Mouse (Mus musculus) ES-E14 (cell line): ENCODE data around the gene Nkx6-1.

Experiments used
- CHD2 ChIP-seq: IDR thresholded peaks from 2 replicates; pipeline ENCODE4 v1.6.1; 2014; ENCODE audit warnings: mild to moderate bottlenecking, low read depth, low read length, inconsistent platforms
- HCFC1 ChIP-seq: IDR thresholded peaks from 2 replicates; pipeline ENCODE4 v1.6.1; 2012; ENCODE audit warnings: low read length, inconsistent platforms, borderline replicate concordance; ENCODE audit not compliant: insufficient read depth
- MAFK ChIP-seq: IDR thresholded peaks from 2 replicates; pipeline ENCODE4 v1.6.1; 2014; ENCODE audit warnings: mild to moderate bottlenecking, low read depth, low read length, inconsistent platforms; ENCODE audit not compliant: insufficient read depth
- ZC3H11A ChIP-seq: IDR thresholded peaks from 2 replicates; pipeline ENCODE4 v1.6.1; 2012; ENCODE audit warnings: low read depth, mild to moderate bottlenecking, inconsistent platforms, low read length, borderline replicate concordance
- ZNF384 ChIP-seq: IDR thresholded peaks from 2 replicates; pipeline ENCODE4 v1.6.1; 2012; ENCODE audit warnings: low read depth, low read length, inconsistent platforms

DNA sequence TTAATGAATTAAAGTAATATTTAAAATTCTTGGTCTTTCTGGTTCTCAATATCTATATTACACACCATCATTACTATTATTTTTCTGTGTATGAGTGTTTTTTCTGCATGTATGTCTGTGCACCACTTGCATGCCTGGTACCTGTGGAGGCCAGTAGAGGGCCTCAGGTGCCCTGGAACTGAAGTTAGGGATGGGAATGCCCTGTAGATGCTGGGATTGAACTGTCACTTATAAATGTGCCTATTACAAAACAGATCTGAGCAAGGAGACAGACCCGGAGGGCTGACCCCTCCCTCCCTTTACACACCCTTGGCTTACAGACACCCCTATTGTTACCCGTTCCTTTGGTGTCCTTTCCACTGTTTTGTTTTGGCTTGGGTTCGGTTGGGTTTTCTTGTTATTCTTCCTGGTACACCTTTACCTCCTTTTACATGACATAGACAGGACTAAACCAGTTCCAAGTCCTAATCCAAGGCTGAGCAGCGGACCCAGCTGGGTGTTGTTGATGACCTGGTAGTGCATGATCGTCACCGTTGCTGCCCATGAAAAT lies 48.3 kb upstream of the Nkx6-1 start:
- no peak for TF ChIP-seq HCFC1
- peak; percentile 31; the same call in 1 of the 2 replicates for TF ChIP-seq CHD2
- TF ChIP-seq MAFK, result no peak
- no peak for TF ChIP-seq ZNF384
- TF ChIP-seq ZC3H11A, result no peak
